Mouse (Mus musculus) monocyte, adult 2 months (primary cell): ENCODE results near the gene Gna15.

ENCODE experiments used
- DNase-seq, 2 experiments: peaks; one replicate each; pipeline ENCODE4 v3.0.0; 2022; ENCODE audit warnings: low spot score in 2 of 2, low read depth in 1 of 2

Gna15 gene

DNA sequence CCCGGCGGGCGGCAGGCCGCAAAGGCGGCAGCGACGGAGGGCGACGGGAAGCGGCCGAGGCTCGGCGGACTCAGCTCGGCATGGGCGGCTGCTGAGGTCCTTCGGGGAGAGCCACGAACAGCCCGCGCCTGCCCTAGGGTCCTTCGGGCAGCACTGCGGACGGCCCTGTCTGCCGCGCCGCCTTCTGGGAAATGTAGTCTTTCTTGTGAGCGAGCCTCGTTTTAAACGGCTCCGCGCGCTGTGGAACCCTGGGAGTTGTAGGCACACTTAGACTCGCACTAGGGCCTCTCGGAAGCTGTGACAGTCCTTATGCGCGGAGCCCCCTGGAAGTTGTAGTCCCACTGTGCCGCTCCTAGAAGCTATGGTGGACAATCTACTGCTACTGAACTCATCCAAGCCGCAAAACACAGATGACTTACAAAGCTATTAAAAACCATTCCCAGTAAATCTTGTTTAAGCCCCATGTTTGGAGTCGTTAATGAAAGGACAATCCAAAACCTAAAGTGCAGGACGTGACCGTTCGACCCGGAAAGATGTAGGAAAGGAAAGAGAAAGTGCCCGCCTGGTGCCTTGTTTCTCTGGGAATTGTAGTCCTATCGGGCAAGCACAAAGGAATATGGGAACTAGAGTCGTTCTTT, 27.6 kb downstream of the Gna15 start, which contains the start of gene Ncln:
Gene Ncln (minus strand): TSS at position 129 of the 638 bp plus-strand sequence.
- peak; percentile 94 to 95 for DNase-seq

DNA sequence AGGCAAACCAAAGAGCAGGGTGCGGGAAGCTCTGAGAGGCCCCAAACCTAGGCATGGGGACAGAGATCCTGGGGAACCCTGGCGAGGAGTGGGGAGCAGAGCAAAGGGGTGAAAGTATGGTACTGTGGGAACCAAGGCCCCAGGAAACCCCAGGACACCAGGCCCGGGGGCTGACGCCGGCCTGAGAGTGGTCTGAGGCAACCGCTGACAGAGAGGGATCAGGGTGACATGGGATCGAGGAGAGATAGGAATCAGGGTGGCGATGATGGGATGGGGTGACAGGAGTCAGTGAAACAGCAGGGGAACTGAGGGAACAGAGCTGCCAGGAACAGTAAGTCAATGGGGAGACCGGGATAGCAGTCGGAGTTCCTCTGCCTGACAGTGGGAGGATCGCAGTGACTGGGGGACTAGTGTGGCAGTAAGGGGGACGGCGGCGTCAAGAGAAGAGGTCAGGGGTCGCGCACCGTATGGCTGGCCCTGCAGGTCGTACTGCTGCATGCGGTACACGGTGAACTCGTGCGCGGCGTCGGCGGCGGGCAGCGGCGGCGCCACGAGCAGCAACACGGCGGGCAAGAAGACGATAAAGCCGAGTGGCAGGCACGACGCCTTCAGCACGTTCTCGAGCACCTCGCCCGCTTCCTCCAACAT, 28.3 kb downstream of the Gna15 start:
- no peak for DNase-seq

DNA sequence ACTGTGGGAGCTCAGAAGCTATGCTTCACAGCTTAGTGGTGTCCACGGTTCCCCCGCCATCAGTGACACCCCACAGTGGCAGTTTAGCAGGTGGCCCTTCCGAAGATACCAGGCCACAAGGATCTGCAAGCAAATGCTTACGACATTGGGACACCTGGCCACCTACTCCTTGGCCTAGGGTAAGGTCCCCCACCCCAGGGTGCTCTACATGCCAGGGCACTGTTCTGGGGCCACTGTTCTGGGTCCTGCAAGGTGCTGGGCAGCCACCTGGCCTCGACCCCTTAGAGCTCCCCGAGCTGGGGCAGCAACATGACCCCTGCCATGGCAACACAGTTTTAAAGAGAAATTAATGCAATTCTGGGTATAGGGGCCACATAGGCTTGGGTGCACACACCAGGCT, 28.9 kb downstream of the Gna15 start:
- no peak for DNase-seq

DNA sequence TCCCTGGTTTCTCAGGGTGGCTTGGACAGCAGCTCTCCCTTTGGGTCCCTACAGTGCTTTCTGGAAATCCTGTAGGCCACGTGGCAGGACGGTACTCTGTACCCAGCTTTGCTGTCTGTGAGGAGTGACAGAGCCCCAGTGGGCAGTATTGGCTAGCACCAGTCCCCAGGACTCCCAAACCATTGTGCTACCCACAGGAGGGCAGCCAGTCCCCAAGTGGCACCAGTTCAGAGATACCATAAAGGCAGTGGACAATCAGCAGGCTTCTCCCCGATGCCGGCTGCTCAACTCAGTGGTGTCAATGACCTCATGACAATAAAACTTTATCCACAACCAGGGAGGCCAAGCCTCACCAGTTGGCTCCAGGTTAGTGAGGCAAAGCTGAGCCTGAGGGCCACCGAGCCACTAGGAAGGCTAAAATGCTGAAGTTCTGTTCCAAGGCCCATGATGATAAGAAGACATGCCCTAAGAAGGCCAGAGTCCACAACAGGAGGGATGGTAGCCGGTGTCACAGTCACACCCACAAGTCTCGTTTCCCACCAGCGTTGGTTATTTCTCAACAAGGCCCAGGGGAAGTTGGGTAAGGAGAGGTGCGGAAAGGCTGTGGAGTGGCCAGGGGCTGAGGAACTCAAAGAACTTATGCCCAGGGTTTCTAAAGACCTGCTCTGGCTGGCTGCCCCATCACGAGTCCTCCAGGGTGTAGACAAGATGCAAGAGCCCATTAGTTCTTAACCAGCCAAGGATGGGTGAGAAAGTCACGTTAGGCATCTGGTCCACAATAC, 29.6 kb downstream of the Gna15 start:
- DNase-seq = peak; percentile 56 to 63

DNA sequence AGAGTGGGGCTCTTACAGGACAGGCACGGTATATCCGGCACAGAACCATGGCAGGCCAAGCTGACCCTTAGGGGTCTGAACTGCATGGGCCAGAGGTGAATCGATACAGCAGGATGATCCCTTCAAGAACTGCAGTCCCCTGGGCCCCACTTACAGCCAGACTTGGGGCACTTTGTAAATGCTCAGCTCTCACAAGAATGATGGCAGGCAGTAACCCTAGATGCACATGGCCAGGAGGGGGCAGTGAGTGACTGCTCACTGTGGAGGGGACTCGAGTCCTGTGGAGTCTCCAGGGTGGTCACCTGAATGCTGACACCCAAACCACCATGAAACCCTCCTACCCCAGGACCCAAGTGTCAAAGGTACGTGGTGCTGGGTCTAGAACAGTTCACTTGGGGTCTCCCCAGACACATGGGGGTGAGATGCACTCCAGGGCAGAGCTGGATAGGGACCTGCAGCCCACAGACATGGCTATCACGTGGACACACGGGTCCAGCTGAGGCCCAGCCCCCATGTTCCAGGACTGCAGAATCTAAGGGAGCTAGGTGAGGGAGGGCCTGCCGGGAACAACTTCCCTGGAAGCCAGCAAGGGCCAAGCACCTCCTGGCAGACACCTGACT, 30.3 kb downstream of the Gna15 start:
- no peak for DNase-seq

DNA sequence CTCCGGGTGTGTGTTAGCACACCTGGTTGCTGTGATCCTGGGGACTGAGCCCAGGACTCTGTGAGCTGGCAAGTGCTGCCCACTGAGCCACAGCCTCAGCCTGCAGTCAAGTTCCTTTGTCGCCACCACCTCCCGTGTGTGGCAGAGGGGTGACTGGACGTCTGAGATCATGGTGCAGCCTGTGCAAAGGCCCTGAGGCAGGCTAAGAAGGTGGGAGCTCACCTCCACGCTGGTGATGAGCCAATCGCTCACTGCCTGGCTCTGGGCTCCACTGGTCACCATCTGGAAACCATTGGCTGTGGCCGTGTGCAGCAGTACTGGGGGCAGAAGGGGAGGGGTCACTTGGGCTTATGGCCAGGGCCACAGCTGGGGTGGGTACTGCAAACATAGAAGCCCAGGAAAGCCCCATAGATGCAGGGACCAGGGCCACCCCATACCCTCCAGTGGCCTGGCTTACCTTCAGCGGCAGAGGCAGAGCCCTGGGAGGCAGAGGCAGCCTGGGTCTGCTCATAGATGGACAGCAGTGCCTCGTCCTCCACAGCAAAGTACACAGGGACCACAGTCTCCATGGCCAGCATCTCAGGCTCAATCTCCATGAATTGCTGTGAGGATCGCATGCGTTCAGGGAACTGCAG, 31.3 kb downstream of the Gna15 start:
- no peak for DNase-seq

DNA sequence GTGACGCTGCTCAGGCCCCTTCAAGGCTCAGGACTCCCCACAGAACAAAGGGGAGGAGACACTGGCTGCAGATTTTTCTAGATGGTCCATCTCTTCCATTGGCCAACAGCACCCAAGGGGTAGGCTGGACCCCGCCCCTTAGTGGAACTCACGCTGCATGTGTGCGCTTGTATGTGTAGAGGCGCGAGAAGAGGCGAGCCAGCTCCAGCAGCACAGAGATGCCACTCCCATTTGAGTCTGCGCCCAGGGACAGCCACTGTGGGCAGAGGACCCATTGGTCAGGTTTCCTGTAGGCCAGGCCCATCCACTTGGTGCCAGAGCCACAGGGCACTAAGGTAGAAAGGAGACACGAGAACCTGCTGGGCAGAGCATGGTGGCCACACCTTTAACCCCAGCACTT, 33.0 kb downstream of the Gna15 start:
- DNase-seq = no peak

DNA sequence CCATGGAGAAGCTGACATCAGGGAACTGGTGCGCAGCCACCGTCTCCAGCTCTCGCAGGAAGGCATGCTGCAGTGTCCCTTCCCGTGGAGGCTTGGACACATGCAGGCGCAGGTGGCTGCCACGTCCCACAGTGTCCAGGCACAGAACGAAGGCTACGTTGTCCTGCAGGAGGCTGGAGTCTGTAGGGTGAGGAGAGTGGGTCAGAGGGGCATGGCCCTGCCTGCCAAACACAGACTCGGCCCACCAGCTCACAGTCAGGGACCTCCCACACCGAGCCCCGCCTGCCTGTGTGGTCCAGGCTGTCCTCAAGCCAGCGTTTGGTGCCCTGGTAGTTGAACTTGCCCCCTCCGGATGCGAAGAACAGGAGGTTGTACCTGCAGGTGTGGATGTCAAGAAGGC, 34.1 kb downstream of the Gna15 start:
- DNase-seq = no peak

DNA sequence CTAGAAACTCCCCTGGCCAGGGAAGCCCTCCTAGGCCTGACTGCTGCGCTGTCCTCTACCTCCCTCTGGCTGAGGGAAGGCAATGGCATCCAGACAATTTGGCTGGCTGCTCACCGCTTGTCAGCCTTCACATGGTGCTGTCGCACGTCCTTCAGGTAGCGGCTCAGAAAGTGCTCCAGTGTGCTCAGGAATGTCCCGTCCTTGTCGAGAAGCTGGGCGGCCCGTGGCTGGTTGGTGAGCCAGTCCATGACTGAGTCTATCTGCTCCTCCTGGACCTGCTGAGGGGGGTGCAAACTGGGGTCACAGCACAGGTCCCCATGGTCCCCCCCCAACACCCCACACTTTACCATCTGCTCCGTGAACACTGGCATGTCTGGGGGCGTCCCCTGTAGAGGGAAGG, 35.9 kb downstream of the Gna15 start:
- no peak for DNase-seq

DNA sequence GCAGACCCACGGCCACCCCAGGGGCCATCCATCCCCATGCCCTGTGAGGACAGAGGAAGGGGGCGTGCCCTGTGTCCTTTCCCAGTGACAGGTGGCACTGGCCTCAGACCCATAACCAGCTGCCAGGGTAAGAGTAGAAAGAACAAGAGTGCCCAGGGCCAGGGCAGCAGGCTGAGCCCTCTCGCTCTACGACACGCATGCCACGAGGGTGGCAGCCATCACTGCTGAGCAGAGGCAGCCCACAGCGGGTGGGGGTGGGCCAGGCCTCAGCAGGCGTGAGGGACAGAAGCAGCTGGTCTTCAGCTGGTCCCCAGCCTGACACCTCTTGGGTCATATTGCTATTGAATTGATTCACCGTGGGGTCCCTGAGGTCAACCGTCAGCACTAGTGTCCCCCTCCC, 37.5 kb downstream of the Gna15 start:
- no peak for DNase-seq

DNA sequence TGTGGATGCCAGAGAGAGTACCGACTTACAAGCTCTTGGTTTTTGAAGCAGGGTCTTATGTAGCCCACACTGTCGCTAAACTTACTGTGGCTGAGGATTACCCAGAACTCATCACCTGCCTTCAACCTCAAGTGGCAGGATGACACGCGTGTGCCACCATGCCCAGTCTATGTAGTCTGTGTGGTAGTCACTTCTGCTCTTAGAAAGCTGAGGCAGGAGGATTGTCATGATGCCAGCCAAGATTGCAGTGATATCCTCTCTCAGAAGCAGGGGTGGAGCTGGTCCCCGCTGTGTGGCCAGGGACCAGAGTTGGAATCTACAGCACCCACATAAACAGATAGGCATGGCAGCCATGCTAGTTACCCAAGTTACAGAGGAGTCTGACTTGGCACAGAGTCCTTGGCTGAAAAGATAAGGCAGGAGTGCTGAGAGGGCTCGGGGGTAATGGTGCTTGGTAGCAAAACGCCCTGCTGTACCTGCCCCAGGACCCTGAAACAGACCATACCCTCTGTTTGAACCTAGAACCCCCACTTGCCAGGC, 38.5 kb downstream of the Gna15 start:
- DNase-seq = no peak

DNA sequence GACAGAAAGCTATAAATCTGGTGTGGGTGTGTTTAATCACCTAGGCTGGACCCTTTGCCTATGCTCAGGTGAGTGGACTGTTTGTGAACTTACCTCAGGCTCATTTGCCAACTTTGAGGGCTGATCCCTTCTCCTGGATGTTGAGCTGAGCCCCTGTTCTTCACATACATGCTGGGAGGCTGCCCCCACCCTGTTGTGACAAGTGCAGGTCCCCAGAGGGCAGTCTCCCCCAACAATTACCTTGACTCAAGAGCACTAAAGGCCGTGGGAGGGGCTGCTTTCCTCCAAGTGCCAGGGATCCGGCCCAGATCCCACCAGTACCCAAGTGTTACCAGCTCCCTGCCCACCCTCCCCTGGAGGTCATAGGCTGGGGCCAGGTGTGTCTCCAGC, 39.0 kb downstream of the Gna15 start:
- no peak for DNase-seq

DNA sequence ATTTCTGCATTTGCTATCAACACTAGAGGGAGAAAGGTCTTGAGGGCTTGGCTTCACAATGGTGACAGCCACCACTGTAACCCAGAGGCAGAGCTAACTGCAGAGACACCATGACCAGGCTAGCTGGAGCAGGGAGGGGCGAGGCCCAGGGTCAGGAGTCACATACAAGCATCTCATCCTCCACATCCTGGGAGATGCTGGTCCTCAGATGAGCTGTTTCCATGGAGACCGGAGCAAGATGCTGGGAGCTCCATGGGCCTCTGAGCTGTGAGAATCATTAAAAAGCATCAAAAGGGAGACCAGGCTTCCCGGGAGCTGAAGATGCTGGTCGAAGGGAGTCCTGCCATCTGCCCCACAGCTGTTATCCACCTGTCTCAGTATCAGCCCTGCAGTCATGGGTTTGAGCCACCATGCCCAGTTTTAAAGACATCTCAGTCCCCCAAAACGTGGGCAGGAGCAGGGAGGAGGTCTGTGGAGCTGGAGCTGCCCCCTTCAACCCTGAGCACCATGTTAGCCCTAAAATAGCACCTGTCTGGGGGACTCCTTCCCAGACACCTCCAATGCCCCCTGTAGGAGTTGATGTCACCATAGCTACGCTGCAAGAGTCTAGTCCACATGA, 39.5 kb downstream of the Gna15 start:
- no peak for DNase-seq

DNA sequence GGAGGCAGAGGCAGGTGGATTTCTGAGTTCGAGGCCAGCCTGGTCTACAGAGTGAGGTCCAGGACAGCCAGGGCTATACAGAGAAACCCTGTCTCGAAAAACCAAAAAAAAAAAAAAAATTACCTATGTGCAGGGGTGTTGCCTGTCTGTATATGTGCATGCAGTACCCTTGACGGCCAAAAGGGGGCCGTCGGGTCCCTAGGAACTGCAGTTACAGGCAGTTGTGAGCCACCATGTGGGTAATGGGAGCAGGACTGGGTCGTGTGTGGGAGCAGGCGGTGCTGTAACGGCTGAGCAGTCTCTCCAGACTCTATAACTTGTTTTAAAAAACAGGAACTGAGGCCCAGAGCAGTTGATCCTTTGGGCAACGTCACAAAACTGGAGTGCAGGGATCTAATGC, 40.0 kb downstream of the Gna15 start:
- no peak for DNase-seq

DNA sequence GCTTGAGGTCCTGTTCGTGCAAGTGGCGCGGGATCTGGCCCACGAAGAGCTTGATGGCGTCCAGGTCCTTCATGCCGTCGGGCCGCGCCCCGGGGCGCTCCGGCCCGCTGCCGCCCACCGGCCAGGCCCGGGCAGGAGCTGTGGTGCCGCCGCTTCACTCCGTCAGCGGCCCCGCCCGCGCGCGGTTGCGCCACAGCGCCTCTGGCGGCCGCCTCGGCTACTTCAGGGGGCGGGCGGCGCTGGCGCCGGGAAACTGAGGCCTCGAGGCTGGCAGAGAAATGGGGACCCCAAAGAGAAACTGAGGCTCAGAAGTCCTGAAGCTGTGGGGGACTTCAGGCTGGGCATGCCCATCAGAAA, 41.5 kb downstream of the Gna15 start, which contains the start of gene Celf5:
Gene Celf5 (minus strand): TSS at position 177 of the 357 bp plus-strand sequence.
- DNase-seq = peak in 1 of 2 experiments; percentile 32

DNA sequence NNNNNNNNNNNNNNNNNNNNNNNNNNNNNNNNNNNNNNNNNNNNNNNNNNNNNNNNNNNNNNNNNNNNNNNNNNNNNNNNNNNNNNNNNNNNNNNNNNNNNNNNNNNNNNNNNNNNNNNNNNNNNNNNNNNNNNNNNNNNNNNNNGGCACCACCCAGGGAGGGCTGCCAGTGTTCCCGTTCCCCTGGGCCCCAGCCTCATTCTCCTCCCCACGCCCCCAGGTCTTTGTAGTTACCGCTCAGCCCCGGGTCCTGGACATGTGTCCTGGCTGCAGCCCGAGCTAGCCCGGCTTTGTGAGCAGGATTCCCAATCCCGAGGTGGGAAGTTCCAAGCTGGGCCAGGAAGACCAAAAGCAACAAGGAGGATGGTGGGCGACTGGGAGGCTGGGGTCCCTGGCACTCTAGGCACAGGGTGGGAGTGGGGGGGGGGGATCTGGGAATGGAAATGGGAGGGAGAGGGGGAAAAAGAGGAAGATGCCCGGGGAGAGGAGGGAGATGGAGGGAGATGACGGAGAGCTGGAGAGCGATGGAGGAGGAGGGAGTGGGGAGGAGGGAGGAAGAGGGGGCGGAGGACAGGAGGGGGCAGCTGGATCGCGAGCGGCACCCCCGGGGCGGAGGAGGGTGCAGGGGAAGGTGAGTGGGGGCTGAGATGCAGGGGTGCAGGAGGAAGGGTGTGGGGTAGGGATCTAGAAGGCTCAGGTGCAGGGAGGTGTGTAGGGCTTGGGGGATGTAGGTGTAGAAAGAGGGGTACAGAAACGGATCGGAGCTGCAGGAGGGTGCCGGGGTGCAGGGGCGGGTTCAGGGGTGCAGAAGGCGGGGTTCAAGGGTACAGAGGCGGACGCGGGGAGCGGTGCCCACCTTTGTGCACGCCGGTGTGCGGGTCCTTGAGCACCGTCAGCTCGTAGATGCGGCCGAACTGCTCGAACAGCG, 42.2 kb downstream of the Gna15 start:
- DNase-seq = no peak

DNA sequence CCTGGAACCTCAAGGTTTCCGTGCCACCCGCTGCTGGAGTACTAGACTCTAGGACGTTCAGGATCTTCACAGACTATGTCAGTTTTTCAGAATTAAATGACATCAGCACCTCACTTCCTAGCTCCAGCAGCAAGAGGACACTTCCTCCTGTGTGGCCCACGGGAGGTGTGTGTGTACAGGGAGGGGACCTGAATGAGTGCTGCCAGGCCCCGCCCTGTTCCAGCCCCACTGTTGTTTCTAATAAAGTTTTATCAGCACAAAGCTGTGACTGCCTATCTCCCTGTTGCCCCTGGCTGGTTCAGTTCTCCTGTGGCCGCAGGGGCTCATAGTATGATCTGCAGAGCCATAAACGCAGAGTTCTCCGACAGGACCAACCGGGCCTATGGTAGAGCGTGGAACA, 49.6 kb downstream of the Gna15 start:
- no peak for DNase-seq

DNA sequence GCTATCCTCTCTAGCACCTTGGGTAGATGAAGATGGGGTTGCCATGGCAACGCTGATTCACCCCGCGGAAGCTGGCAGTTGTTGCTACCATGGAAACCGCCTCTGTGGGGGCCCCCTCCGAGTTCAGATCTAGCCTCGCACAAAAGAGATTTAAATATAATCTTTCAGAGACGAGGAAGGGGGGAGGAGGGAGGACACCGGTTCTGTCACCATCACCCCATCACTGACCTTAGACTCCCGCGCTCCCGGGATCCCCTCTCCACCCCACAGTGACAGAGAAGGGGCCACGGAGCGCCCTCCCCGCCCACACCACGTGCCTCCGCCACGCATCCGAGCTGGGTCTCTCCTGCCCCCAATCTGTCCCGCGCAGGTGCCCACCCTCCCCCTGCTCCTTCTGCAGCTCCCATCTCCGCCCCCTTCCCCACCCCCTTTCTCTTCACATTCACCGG, 51.0 kb downstream of the Gna15 start:
- no peak for DNase-seq

DNA sequence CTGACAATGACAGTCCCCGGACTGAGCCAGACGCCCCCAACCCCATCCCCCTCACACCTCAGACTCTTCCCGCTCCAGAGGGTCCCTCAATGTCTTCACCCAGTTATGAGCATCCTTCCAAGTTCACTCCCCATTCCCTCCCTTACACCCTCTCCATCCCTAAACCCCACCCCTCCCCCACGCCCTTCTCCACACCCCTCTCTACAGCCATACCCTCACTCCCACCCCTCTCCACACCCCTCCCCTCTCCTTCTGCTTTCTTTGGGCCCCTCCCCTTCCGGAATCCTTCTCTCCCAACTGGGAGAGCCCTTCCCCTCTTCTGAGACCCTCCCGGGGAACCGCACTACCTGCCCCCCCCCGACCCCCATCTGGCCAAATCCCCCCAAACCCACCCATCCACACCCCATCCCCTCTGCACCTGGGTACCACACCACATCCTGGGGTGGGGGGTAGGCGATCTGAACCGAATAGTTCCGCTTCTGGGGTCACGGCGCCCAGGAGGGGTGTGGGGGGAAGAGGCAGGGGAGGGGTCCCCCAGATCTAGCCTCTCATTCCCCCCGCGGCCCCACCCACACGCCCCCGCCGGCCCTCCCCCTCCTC, 51.5 kb downstream of the Gna15 start:
- DNase-seq = no peak
